Mouse (Mus musculus) liver, embryonic 14.5 days (tissue): ENCODE results near the gene Gm9837. TPM values are rescaled to one million over a fixed set of nuclear protein-coding genes. Genes with fewer than 3 reads are reported as not detected.

ENCODE experiments used
- ATAC-seq: fragments of 200-750 bp; cut with Nextera tagmentation; 2 replicates; pipeline ENCODE4 v1.8.0; 2017; ENCODE audit warnings: moderate number of reproducible peaks, mild to moderate bottlenecking, moderate library complexity; ENCODE audit not compliant: insufficient read depth
- DNase-seq, 3 experiments: peaks; one replicate each; pipeline ENCODE4 v3.0.0-alpha.2; 2012 to 2013; ENCODE audit warnings: low read depth in 3 of 3, low spot score in 3 of 3
- H3K27ac ChIP-seq: fragments of 300-500 bp; sonication (generic); 2 replicates; pipeline ENCODE4 v1.5.1; 2014; ENCODE audit warnings: moderate library complexity, mild to moderate bottlenecking, control low read depth, inconsistent platforms
- H3K27me3 ChIP-seq: fragments of 300-500 bp; sonication (generic); 2 replicates; pipeline ENCODE4 v1.6.1; 2014; ENCODE audit warnings: mild to moderate bottlenecking, low read length, moderate library complexity; ENCODE audit not compliant: control insufficient read depth, insufficient read depth
- H3K36me3 ChIP-seq: fragments of 300-500 bp; sonication (generic); replicated peaks from 2 replicates; pipeline ENCODE4 v1.6.1; 2014; ENCODE audit warnings: low read depth; ENCODE audit not compliant: control insufficient read depth, insufficient read depth
- H3K4me1 ChIP-seq, 2 experiments: fragments of 200-500 bp in 1 of 2; fragments of 300-500 bp in 1 of 2; sonication (generic) in 1 of 2; replicated peaks; 2 replicates each; pipeline ENCODE4 v1.6.1; 2012 to 2014; ENCODE audit warnings: antibody characterized with exemption in 1 of 2, inconsistent platforms in 1 of 2, low read length in 1 of 2; ENCODE audit not compliant: control insufficient read depth in 2 of 2, insufficient read depth in 2 of 2
- H3K4me2 ChIP-seq: fragments of 300-500 bp; sonication (generic); 2 replicates; pipeline ENCODE4 v1.6.1; 2014; ENCODE audit warnings: low read depth, mild to moderate bottlenecking, control low read depth, moderate library complexity
- H3K4me3 ChIP-seq, 2 experiments: fragments of 200-500 bp in 1 of 2; fragments of 300-500 bp in 1 of 2; sonication (generic) in 1 of 2; 2 replicates each; pipeline ENCODE4 v1.5.1; 2012 to 2014; ENCODE audit warnings: low read depth in 2 of 2, low read length in 2 of 2, mild to moderate bottlenecking in 2 of 2, control low read depth in 1 of 2, inconsistent platforms in 1 of 2, moderate library complexity in 1 of 2; ENCODE audit not compliant: insufficient read depth in 1 of 2
- H3K9ac ChIP-seq: fragments of 300-500 bp; sonication (generic); replicated peaks from 2 replicates; pipeline ENCODE4 v1.6.1; 2014; ENCODE audit warnings: mild to moderate bottlenecking, control low read depth, moderate library complexity
- H3K9me3 ChIP-seq: fragments of 300-500 bp; sonication (generic); 2 replicates; pipeline ENCODE4 v1.6.1; 2016; ENCODE audit warnings: low read length, mixed read lengths; ENCODE audit not compliant: control insufficient read depth
- CTCF ChIP-seq: IDR thresholded peaks from 2 replicates; pipeline ENCODE4 v1.5.1; 2016; ENCODE audit warnings: antibody characterized with exemption, low read depth, control low read depth
- EP300 ChIP-seq: IDR thresholded peaks from 2 replicates; pipeline ENCODE4 v1.6.1; 2016; ENCODE audit warnings: antibody characterized with exemption, low read depth
- WGBS: fragments of 180-500 bp; shearing (Covaris S2); extraction: QIAGEN DNeasy Blood & Tissue Kit; methylation state at CpG from one replicate; pipeline ENCODE4 v1.1.7; 2014; ENCODE audit not compliant: insufficient replicate concordance; 5-methylcytosine and 5-hydroxymethylcytosine counted together
- polyA plus RNA-seq, 2 experiments: library from polyadenylated mRNA; depleted of rRNA in 1 of 2; stranded (reverse) in 1 of 2; unstranded in 1 of 2; fragments of >200 nt; fragmentation: Nextera tagmentation in 1 of 2; extraction: Ambion mirVana in 1 of 2; gene quantifications; 2 replicates each; pipeline versions ENCODE4 v1.2.1 to v1.2.3; 2012 to 2014

Gene Gm9837
- polyA plus RNA-seq, 2 experiments, result not detected

DNA sequence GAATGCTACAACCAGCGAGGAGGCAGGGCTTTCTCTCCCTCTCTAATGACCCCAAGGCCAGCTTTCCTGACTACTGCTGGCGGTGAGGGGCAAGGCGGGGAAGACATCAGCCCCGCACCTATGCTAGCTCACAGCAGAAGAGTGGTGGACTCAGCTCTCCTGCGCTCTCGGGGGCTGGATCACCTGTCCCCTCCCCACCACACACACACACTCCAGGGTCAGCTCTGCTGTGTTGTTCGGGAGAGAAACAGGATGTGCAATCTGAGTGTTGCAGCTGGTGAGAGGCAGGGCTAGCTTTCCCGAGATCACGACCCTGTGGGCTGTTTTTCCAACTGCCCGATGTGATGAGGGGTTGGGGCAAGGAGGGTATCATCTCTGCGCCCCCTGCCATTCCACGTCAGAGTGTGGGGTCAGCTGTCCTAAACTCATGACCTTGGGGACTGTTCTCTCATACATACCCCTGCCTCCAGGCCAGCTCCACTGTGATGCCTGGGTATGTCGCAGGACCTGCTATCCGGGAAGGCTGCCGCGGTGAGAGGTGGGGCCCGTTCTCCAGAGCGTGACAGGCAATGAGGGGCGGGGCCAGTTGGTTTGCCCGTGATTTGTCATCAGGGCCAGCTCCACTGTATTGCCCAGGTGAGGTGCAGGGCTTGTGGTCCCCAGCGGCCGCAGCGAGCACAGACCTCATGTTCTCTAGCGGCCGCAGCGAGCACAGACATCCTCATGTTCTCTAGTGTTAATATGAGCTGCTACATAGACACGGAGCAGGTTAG, 16.7 kb upstream of the Gm9837 start:
- DNase-seq, result no peak
- Histone ChIP-seq H3K9me3 (no peaks in the 10 kb centered on the region; the same call in 1 of the 2 replicates), H3K27me3 (peaks cover 14% of the 10 kb centered on the region), H3K4me1 (peaks cover 27 to 28% of the 10 kb centered on the region in 2 experiments), H3K36me3 (no peaks in the 10 kb centered on the region), H3K27ac (no peak overlapping the region), H3K4me3 (no peak overlapping the region), H3K4me2 (peak overlapping the region; percentile 30), H3K9ac (no peak overlapping the region)
- no peak for TF ChIP-seq CTCF
- TF ChIP-seq EP300, result no peak
- WGBS, result 9% methylated on average over 27 of the region's 27 CpGs
- no peak for ATAC-seq

- H3K4me1 ChIP-seq, result peaks cover 31% of the 10 kb centered on the region in 2 experiments
- H3K27ac ChIP-seq, result no peak overlapping the region
- H3K27me3 ChIP-seq, result peaks cover 14% of the 10 kb centered on the region
- TF ChIP-seq CTCF (no peak), EP300 (no peak)
- no peak overlapping the region for H3K4me3 ChIP-seq
- 66% methylated on average over 3 of the region's 3 CpGs for WGBS
- H3K9me3 ChIP-seq, result no peaks in the 10 kb centered on the region; the same call in 1 of the 2 replicates
- DNase-seq, result no peak
- ATAC-seq, result no peak
- no peak overlapping the region for H3K9ac ChIP-seq
- H3K4me2 ChIP-seq, result no peak overlapping the region
- H3K36me3 ChIP-seq, result no peaks in the 10 kb centered on the region
These were observed 16.1 kb upstream of the Gm9837 start for GRCm38 (mm10) chr11:53486351-53486750.

- DNase-seq (no peak), ATAC-seq (no peak)
- no peaks in the 10 kb centered on the region; the same call in 1 of the 2 replicates for H3K9me3 ChIP-seq
- H3K27ac ChIP-seq, result no peak overlapping the region; the same call in 1 of the 2 replicates
- no peak overlapping the region for H3K4me2 ChIP-seq
- peaks cover 14% of the 10 kb centered on the region for H3K27me3 ChIP-seq
- H3K9ac ChIP-seq, result no peak overlapping the region
- H3K4me1 ChIP-seq, result peaks cover 33 to 35% of the 10 kb centered on the region in 2 experiments
- 30% methylated on average over 3 of the region's 3 CpGs for WGBS
- H3K4me3 ChIP-seq, result no peak overlapping the region
- H3K36me3 ChIP-seq, result no peaks in the 10 kb centered on the region
- no peak for TF ChIP-seq EP300
- peak; percentile 83 for TF ChIP-seq CTCF
These were observed 15.4 kb upstream of the Gm9837 start for GRCm38 (mm10) chr11:53485719-53486118.

GRCm38 (mm10) chr11:53483159-53483891, 13.0 kb upstream of the Gm9837 start:
- H3K27ac ChIP-seq, result peak overlapping the region; percentile 98
- peak overlapping the region; percentile 69 for H3K4me2 ChIP-seq
- DNase-seq, result peak; percentile 62 to 77 (median 71)
- H3K9me3 ChIP-seq, result no peaks in the 10 kb centered on the region
- H3K36me3 ChIP-seq, result no peaks in the 10 kb centered on the region
- H3K27me3 ChIP-seq, result peaks cover 29% of the 10 kb centered on the region
- peak overlapping the region; percentile 69 for H3K9ac ChIP-seq
- TF ChIP-seq CTCF (no peak), EP300 (peak; percentile 73)
- WGBS, result 20% methylated on average over 9 of the region's 9 CpGs
- peaks cover 39 to 41% of the 10 kb centered on the region in 2 experiments for H3K4me1 ChIP-seq
- peak overlapping the region; percentile 33 to 37 for H3K4me3 ChIP-seq
- ATAC-seq, result peak; percentile 81
